Mouse (Mus musculus) limb, embryonic 15.5 days (tissue): Measurements from ENCODE around the gene Vamp1. TPM values are rescaled to one million over a fixed set of nuclear protein-coding genes. Genes with fewer than 3 reads are reported as not detected.
"Not testable (repeated sequence)": the region's sequence is repeated elsewhere in the genome, so short reads cannot be mapped to it uniquely, and the experiment has no call there.

Source experiments
- ATAC-seq: fragments of 200-750 bp; cut with Nextera tagmentation; 2 replicates; pipeline ENCODE4 v1.8.0; 2017; ENCODE audit warnings: low read depth, moderate TSS enrichment; ENCODE audit not compliant: insufficient number of reproducible peaks, low FRiP score, low TSS enrichment
- H3K27ac ChIP-seq: fragments of 300-500 bp; sonication (generic); 2 replicates; pipeline ENCODE4 v1.5.1; 2015; ENCODE audit warnings: moderate library complexity, mild to moderate bottlenecking, inconsistent platforms
- H3K27me3 ChIP-seq: fragments of 300-500 bp; sonication (generic); 2 replicates; pipeline ENCODE4 v1.6.1; 2015; ENCODE audit warnings: inconsistent platforms
- H3K36me3 ChIP-seq: fragments of 300-500 bp; sonication (generic); 2 replicates; pipeline ENCODE4 v1.6.1; 2015; ENCODE audit warnings: inconsistent platforms
- H3K4me1 ChIP-seq: fragments of 300-500 bp; sonication (generic); 2 replicates; pipeline ENCODE4 v1.6.1; 2015; ENCODE audit warnings: inconsistent platforms
- H3K4me2 ChIP-seq: fragments of 300-500 bp; sonication (generic); 2 replicates; pipeline ENCODE4 v1.6.1; 2015; ENCODE audit warnings: mild to moderate bottlenecking, inconsistent platforms
- H3K4me3 ChIP-seq: fragments of 300-500 bp; sonication (generic); 2 replicates; pipeline ENCODE4 v1.5.1; 2015; ENCODE audit warnings: mild to moderate bottlenecking, inconsistent platforms
- H3K9ac ChIP-seq: fragments of 300-500 bp; sonication (generic); 2 replicates; pipeline ENCODE4 v1.6.1; 2015; ENCODE audit warnings: inconsistent platforms
- H3K9me3 ChIP-seq: fragments of 300-500 bp; sonication (generic); 2 replicates; pipeline ENCODE4 v1.6.1; 2016; ENCODE audit warnings: inconsistent platforms
- WGBS: fragments of 180-500 bp; shearing (Covaris S2); methylation state at CpG from one replicate; pipeline ENCODE4 v1.1.7; 2015; 5-methylcytosine and 5-hydroxymethylcytosine counted together
- polyA plus RNA-seq: library from polyadenylated mRNA; unstranded; fragments of >200 nt; fragmentation: Nextera tagmentation; extraction: Ambion mirVana; gene quantifications from 2 replicates; pipeline ENCODE4 v1.2.1, GENCODE M21; 2015

The Vamp1 gene
- polyA plus RNA-seq, 1 experiment from 2014 or later = 4.8 TPM

DNA sequence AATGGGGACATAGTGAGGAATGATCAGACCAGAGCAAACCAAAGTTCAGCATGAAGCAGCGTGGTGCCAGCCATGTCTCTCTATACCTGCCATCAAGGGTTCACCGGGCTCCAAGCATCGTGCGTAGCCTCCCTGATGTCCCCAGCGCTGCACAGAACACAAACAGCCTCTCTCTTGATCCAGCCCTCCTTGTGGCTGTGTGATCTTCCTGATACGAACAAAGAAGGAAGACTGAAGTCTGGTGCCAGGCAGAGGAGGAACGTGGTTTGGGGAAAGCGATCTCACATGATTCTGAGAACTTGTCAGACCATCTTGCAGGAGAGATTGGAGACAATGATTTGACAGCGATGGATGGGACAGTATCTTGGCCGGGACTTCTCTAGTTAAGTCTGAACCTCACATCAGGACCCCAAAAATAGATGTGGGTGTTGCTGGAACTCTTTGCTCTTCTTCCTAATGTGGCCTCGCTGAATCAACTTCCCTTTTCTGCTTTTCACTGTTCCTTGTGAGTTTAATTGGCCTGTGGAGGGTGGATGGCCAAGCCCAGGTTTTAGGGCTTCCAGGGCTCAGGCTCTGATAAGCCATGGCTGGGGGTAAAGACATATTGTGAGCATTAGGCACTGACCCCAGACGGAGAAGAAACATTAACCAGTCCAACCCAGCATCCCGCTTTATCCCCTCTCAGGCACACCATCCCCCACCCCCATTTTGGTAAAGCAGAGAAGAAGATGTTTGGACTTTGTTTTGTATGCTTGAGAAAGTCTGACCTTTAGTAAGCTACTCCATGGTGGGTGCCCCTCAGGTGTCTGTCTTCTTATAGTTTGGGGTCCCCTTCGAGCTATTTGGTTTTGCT, 38.7 kb downstream of the Vamp1 start:
- no peak overlapping the region for H3K4me2 ChIP-seq
- H3K9ac ChIP-seq = no peak overlapping the region
- no peak overlapping the region for H3K4me3 ChIP-seq
- no peaks in the 10 kb centered on the region for H3K27me3 ChIP-seq
- ATAC-seq = no peak
- H3K4me1 ChIP-seq = peaks cover 11% of the 10 kb centered on the region; the same call in 1 of the 2 replicates
- H3K36me3 ChIP-seq = no peaks in the 10 kb centered on the region
- WGBS = 81% methylated on average over 14 of the region's 14 CpGs
- H3K9me3 ChIP-seq = no peaks in the 10 kb centered on the region
- H3K27ac ChIP-seq = no peak overlapping the region

DNA sequence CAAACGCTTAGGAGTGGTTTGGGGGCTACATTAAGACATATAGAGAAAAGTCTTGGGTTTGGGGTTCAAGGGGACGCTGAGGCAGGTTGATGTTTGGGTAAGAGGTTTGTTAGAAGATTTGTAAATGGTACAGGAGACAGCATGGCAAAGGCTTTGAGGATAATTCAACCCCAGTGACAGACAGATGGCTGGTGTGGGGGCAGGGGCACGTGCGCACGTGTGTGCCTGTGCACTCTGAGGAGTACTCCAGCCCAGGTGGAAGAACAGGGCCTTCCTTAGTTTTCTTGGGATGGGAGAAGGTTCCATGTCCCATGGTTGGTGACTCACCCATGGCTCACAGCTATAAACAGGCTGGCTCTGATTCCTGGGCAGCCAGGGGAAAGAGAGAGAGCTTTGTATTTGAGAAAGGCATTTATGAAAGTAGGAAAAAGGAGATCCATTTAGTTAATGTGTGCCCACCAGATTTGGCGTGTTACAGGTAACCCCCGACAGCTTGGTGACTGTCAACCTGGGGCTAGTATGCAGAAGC, 40.2 kb downstream of the Vamp1 start:
- H3K27me3 ChIP-seq = no peaks in the 10 kb centered on the region
- WGBS = 75% methylated on average over 7 of the region's 7 CpGs
- H3K9ac ChIP-seq = no peak overlapping the region
- H3K4me3 ChIP-seq = no peak overlapping the region
- H3K27ac ChIP-seq = peak overlapping the region; percentile 54; the same call in 1 of the 2 replicates
- no peak overlapping the region for H3K4me2 ChIP-seq
- no peaks in the 10 kb centered on the region for H3K9me3 ChIP-seq
- peaks cover 11% of the 10 kb centered on the region; the same call in 1 of the 2 replicates for H3K4me1 ChIP-seq
- no peaks in the 10 kb centered on the region for H3K36me3 ChIP-seq
- no peak for ATAC-seq

DNA sequence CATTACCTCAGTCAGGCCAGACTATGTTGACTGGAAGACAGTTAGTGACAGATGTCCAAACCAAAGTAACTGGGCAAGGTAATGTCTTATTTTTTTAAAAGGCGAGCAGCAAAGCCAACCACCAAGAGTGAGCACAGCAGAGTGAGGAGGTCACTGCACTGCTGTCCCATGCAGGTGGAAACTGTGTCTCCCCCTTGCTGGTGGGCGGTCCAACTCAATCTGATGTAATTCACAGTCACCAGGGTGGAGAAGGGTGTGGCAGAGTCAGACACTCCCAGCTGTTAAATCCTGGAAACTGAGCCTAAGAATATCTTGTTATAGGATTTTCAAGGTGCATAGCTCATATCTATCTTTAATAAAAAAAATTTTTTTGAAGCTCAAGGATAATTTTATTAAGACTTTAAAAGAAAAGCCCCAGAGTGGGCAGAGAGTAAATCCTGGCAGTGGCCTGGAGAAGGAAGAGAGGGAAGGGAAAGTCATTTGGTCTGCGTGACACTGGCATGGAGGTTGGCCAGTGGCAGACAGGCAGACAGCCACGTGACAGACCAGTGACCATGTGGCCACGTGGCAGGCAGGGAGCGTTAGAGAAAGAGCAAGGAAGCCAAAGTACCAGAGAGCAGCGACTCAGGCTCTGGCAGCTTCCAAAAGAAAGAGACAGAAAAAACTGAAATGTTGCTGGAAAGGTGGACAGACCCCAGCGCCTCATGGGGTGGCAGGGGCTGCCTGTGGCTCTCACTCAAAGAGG, 41.0 kb downstream of the Vamp1 start:
- 0 out of 2 replicates have a peak, but pooled peaks have one; percentile 40 for ATAC-seq
- Histone ChIP-seq H3K4me1 (peaks cover 11% of the 10 kb centered on the region; the same call in 1 of the 2 replicates), H3K4me2 (no peak overlapping the region), H3K27me3 (no peaks in the 10 kb centered on the region), H3K9me3 (no peaks in the 10 kb centered on the region), H3K9ac (no peak overlapping the region), H3K4me3 (no peak overlapping the region), H3K27ac (peak overlapping the region; percentile 57), H3K36me3 (no peaks in the 10 kb centered on the region)
- 71% methylated on average over 8 of the region's 8 CpGs for WGBS

DNA sequence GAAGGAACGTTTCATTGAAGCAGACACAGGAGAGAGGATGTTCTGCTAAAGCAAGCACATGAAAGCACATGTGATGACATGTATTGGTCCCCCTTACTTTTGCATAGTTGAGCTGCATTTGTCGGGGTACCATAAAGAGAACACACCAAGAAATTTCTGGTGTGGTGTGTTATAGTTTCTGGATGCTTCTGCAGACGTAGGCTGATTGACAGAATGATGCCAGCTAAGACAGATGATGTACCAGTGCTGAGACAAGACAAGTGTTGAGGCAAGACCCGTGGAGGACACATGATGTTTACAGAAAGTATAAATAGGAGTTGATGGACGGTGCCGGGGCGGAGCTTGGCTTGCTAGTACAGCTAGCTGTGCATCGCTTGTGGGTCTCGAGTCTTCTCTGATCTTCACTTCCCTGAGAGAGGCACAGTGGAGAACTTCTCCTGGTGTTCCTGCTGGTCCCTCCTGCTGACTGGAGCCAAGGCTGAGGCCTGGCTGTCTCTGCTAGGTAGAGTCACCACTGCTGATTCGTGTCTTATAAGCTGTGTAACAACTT, 44.7 kb downstream of the Vamp1 start:
- no peaks in the 10 kb centered on the region for H3K27me3 ChIP-seq
- H3K4me3 ChIP-seq = no peak overlapping the region
- no peak overlapping the region for H3K4me2 ChIP-seq
- no peaks in the 10 kb centered on the region for H3K9me3 ChIP-seq
- WGBS = 78% methylated on average over 10 of the region's 10 CpGs
- H3K4me1 ChIP-seq = peaks cover 11% of the 10 kb centered on the region; the same call in 1 of the 2 replicates
- H3K9ac ChIP-seq = no peak overlapping the region
- no peak overlapping the region for H3K27ac ChIP-seq
- no peaks in the 10 kb centered on the region for H3K36me3 ChIP-seq
- no peak for ATAC-seq

DNA sequence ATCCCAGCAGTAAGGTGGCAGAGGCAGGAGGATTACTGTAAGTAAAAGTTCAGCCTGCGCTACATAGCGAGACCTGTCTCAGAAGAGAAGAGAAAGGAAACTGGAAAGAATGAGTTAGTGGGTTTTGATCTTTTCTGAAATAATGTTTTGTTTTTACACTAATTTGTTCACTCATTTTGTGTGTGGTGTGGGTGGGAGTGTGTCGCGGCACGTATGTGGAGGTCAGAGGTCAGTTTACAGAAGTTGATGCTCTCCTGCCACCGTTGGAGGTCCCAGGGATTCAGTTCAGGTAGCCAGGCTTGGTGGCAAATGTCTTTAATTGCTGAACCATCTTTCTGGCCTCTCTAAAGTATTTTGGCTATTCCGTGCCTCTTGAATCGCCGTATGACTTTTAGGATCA, 48.9 kb downstream of the Vamp1 start:
- Histone ChIP-seq H3K4me1 (no peaks in the 10 kb centered on the region), H3K36me3 (no peaks in the 10 kb centered on the region), H3K27me3 (0 out of 2 replicates have a peak, but pooled peaks cover 3% of the 10 kb centered on the region), H3K9me3 (no peaks in the 10 kb centered on the region), H3K27ac (no peak overlapping the region), H3K4me2 (no peak overlapping the region), H3K4me3 (no peak overlapping the region), H3K9ac (no peak overlapping the region)
- WGBS = 88% methylated on average over 9 of the region's 9 CpGs
- ATAC-seq = no peak

DNA sequence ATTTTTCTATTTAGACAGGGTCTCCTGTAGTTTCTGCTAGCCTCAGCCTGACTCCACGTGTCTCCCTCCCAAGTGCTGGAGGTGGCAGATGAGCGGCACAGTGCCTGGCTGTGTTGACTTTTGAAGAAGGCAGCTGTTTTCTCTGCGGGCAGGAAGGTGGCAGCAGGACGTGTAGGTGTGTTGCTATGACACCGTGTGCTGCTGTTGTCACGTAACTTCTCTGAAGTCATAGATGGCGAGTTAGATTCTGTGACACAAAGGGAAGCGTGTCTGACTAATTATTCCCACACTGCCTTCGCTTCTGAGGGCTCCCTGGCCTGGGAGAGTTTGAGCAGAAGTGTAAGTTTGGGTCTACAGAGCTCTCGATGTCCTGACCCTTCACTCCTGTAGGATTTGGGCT, 49.9 kb downstream of the Vamp1 start:
- no peaks in the 10 kb centered on the region for H3K36me3 ChIP-seq
- no peak overlapping the region for H3K4me2 ChIP-seq
- no peaks in the 10 kb centered on the region for H3K9me3 ChIP-seq
- H3K9ac ChIP-seq = no peak overlapping the region
- no peaks in the 10 kb centered on the region for H3K4me1 ChIP-seq
- H3K27ac ChIP-seq = no peak overlapping the region
- 0 out of 2 replicates have a peak, but pooled peaks cover 3% of the 10 kb centered on the region for H3K27me3 ChIP-seq
- WGBS = 49% methylated on average over 10 of the region's 10 CpGs
- H3K4me3 ChIP-seq = no peak overlapping the region
- no peak for ATAC-seq

DNA sequence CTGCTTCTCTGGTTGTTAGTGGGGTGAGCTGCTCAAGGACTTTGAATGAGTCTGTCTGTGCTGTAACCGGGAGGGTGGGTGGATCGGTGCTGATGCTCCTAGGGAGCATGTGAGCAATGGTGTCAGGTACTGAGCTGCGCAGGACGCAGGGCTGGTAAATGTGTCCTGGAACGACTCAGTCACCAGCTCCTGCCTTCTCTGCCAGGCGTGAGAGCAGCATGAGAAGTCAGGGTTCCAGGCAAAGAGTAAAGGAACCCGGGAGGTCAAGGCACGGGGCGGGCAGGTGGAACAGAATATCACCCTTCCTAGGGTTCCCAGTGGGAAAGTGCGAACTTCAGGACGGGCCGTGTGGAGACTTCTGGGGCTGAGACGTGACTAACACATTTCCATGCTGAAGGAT, 50.7 kb downstream of the Vamp1 start:
- WGBS = 67% methylated on average over 13 of the region's 13 CpGs
- Histone ChIP-seq H3K4me1 (no peaks in the 10 kb centered on the region), H3K9ac (no peak overlapping the region), H3K27me3 (0 out of 2 replicates have a peak, but pooled peaks cover 3% of the 10 kb centered on the region), H3K4me3 (no peak overlapping the region), H3K27ac (no peak overlapping the region), H3K9me3 (no peaks in the 10 kb centered on the region), H3K36me3 (no peaks in the 10 kb centered on the region), H3K4me2 (no peak overlapping the region)
- no peak for ATAC-seq

DNA sequence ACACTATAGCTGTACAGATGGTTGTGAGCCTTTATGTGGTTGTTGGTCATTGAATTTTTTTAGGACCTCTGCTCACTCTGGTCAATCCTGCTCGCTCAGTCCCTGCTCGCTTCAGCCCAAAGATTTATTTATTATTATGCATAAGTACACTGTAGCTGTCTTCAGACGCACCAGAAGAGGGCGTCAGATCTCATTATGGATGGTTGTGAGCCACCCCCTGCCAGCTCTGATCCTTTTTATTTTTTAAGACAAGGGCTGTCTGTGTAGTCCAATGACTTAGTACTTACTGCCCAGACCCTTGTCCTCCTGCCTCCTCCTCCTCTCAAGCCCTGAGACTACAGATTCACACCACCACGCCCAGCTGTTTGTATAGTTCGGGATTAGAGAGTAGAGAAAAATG, 51.2 kb downstream of the Vamp1 start:
- not testable (repeated sequence) for H3K27me3 ChIP-seq, H3K4me2 ChIP-seq, H3K9me3 ChIP-seq, H3K27ac ChIP-seq, ATAC-seq, H3K4me1 ChIP-seq, H3K36me3 ChIP-seq, H3K9ac ChIP-seq, H3K4me3 ChIP-seq
- WGBS = 59% methylated on average over 6 of the region's 6 CpGs

DNA sequence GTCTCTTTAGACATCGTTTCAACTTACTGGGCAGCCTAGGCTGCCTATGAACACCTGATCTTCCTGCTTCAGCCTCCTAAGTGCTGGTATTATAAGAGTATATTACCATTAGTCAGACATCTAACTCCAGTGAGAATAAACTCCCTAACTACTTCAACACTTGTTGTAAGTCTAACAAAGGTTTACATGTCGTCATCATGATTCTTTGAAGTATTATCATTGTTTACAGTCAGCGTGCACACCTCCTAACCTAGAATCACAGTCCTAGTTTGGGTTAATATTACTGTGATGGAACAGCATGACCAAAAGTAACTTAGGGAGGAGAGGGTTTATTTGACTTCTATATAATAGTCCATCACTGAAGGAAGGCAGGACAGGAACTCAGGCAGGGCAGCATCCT, 52.1 kb downstream of the Vamp1 start:
- Histone ChIP-seq H3K9me3 (no peaks in the 10 kb centered on the region), H3K27me3 (0 out of 2 replicates have a peak, but pooled peaks cover 3% of the 10 kb centered on the region), H3K4me3 (no peak overlapping the region), H3K9ac (no peak overlapping the region), H3K36me3 (no peaks in the 10 kb centered on the region), H3K27ac (no peak overlapping the region), H3K4me2 (no peak overlapping the region), H3K4me1 (peaks cover 6% of the 10 kb centered on the region; the same call in 1 of the 2 replicates)
- no peak for ATAC-seq
- 74% methylated on average over 3 of the region's 3 CpGs for WGBS

DNA sequence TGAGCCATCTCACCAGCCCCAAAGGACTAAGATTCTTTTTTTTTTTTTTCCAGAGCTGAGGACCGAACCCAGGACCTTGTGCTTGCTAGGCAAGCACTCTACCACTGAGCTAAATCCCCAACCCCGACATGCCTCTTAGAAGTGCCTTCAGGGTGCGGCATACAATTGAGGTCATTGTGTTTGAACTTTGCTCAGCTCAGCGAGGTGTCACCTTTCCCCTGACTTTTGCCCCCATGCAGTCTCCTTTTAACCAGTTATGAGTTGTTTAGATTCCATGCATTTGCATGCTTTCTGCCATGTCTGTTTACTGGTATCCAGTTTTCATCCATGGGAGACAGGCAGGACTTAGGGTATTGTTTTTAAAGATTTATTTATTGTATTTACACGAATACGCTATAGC, 53.4 kb downstream of the Vamp1 start:
- Histone ChIP-seq H3K9me3 (no peaks in the 10 kb centered on the region), H3K4me2 (no peak overlapping the region), H3K9ac (no peak overlapping the region), H3K27me3 (0 out of 2 replicates have a peak, but pooled peaks cover 3% of the 10 kb centered on the region), H3K4me1 (peaks cover 6% of the 10 kb centered on the region; the same call in 1 of the 2 replicates), H3K36me3 (no peaks in the 10 kb centered on the region), H3K27ac (no peak overlapping the region), H3K4me3 (no peak overlapping the region)
- WGBS = 49% methylated on average over 6 of the region's 6 CpGs
- ATAC-seq = no peak

DNA sequence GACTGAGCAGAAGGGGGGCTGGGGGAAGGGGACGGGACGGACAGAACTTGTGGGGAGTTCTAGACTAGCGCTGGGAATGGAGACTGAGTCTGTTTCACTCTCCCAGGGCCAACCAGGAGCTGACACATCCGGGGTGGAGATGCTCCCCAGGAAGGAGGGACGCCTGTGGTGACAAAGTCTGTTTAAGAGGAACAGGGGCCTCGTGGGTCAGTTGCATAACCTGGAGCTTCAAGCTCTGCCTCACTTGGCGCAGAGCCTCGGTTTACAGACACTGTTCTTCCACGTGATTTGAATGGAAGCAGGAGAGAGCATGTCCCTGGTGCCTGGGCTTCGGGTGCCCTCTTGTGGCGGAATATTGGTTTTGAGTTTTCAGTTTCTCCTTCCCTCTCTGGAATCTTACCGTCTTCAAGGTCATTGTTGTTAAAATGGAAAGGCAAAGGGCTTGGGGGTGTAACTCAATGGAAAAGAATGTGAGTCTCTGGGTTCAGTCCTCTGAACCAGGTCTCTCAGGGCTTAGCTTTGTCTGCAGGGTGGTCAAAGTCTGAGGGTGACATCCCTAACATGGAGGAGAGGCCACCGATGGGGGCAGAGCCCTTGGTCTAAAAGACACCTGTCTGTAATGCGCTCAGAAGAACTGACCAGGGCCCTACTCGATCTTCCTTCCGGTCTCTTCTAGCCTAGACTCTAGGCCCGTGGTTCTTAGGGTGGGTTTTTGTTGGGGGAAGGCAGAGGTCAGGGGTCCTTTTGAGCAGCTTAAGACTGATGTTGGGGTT, 56.3 kb downstream of the Vamp1 start:
- Histone ChIP-seq H3K4me2 (peak overlapping the region; percentile 63), H3K4me1 (peaks cover 6% of the 10 kb centered on the region; the same call in 1 of the 2 replicates), H3K9me3 (no peaks in the 10 kb centered on the region), H3K27me3 (peaks cover 4% of the 10 kb centered on the region), H3K36me3 (no peaks in the 10 kb centered on the region), H3K9ac (0 out of 2 replicates have a peak overlapping the region, but pooled peaks have one; percentile 17), H3K4me3 (peak overlapping the region; percentile 20), H3K27ac (no peak overlapping the region)
- WGBS = 17% methylated on average over 17 of the region's 17 CpGs
- peak; percentile 82; the same call in 1 of the 2 replicates for ATAC-seq
